Mouse (Mus musculus) small intestine, adult 10 weeks (tissue): ENCODE results near the gene Zfp988. TPM values are rescaled to one million over a fixed set of nuclear protein-coding genes. Genes with fewer than 3 reads are reported as not detected.

Experiments used
- polyA plus RNA-seq: library from polyadenylated mRNA; stranded (reverse); fragments of 350-450 nt; fragmentation: Illumina TruSeq; extraction: RNeasy Lipid Tissue Mini Kit (QIAGEN cat#74804); gene quantifications from one replicate; pipeline ENCODE4 v1.2.3, GENCODE M21; 2014; ENCODE audit warnings: low replicate concordance

Zfp988 gene
- 0.30 TPM for polyA plus RNA-seq

DNA sequence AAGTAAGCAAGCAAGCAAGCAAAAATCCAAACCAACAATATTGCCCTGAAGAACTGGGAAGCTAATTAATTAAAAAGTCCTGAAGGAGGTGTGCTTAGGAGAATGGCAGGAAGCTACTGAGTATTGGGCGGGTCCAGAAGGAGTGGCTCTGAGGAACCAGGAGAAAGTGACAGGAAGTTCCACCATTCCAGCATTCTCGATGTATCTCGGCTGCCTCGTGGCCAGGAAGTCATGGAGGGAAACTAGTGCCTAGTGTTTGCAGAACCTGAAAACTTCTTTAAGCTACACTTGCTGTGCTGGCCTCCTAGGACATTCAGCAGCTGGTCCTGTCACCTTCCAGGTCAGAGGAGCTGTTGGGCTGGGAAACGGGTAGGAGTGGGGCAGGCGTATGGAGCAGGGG lies at the start of gene Zfp988:
TSS of gene Zfp988 (plus strand) at position 239 of the 400 bp plus-strand sequence.

DNA sequence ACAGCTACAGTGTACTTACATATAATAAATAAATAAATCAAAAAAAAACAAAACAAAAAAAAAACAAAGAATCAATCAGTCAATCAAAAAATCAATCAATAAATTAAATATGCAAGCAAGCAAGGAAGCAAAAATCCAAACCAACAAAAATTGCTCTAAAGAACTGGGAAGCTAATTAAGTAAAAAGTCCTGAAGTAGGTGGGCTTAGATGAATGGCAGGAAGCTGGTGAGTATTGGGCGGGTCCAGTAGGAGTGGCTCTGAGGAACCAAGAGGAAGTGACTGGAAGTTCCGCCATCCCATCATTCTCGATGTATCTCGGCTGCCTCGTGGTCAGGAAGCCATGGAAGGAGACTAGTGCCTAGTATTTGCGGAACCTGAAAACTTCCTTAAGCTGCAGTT lies 55.5 kb downstream of the Zfp988 start, which contains the start of gene Zfp978:
TSS of gene Zfp978 (plus strand) at position 301 of the 400 bp plus-strand sequence.

Other genes with a start within 250 kb of the Zfp988 start
- gene Zfp991, start 173.6 kb upstream of the Zfp988 start, polyA plus RNA-seq, result 30.8 TPM
- gene Zfp978, start 55.6 kb downstream of the Zfp988 start, polyA plus RNA-seq, result not detected
- gene Zfp982, start 186.7 kb downstream of the Zfp988 start, polyA plus RNA-seq, result 6.3 TPM
- gene Gm16503, start 234.5 kb downstream of the Zfp988 start, polyA plus RNA-seq, result 0.15 TPM
- gene Zfp985, start 247.6 kb downstream of the Zfp988 start, polyA plus RNA-seq, result 0.52 TPM